Mouse (Mus musculus) kidney, adult 10 weeks (tissue): Measurements from ENCODE around the gene Zfp568. TPM values are rescaled to one million over a fixed set of nuclear protein-coding genes. Genes with fewer than 3 reads are reported as not detected.

ENCODE experiments used
- polyA plus RNA-seq: library from polyadenylated mRNA; stranded (reverse); fragments of 350-450 nt; fragmentation: Illumina TruSeq; extraction: RNeasy Lipid Tissue Mini Kit (QIAGEN cat#74804); gene quantifications from one replicate; pipeline ENCODE4 v1.2.3, GENCODE M21; 2014; ENCODE audit warnings: low read depth, low replicate concordance

Zfp568 gene
- 6.0 TPM for polyA plus RNA-seq

DNA sequence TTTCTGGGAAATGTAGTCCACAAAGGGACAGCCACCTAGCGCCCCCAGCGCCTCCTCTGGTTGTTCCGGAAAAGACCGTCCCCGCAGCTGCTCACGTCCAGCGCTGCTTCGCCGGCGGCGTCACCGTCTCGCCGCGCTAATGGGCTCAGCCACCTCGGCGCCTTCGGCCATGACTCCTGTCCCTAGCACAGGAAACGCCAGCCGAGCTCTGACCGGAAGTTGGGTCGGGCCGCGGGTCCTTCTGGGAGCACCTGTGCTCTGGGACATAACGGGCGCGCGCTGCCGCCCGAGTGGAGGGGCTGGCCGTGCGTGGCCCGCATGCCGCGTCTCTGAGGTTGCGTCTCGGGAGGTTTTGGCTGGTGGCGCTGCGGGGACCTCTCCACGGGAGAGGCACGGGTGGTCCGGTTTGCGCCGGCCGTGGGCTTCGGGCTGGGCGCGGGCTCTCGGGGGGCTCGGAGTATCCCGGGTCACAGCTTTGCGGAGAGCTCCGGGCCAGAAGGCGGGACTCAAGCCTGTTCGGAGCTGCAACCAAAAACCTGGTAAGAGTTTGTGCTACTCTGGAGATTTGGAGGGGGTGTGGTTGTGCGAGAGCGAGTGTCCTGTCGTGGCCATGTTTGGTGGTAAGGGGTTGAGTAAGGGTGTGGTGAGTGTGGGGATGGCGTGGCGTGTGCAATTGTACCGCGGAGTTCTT is at the start of gene Zfp568:
Gene Zfp568 (plus strand): TSS at position 266 of the 691 bp plus-strand sequence.

DNA sequence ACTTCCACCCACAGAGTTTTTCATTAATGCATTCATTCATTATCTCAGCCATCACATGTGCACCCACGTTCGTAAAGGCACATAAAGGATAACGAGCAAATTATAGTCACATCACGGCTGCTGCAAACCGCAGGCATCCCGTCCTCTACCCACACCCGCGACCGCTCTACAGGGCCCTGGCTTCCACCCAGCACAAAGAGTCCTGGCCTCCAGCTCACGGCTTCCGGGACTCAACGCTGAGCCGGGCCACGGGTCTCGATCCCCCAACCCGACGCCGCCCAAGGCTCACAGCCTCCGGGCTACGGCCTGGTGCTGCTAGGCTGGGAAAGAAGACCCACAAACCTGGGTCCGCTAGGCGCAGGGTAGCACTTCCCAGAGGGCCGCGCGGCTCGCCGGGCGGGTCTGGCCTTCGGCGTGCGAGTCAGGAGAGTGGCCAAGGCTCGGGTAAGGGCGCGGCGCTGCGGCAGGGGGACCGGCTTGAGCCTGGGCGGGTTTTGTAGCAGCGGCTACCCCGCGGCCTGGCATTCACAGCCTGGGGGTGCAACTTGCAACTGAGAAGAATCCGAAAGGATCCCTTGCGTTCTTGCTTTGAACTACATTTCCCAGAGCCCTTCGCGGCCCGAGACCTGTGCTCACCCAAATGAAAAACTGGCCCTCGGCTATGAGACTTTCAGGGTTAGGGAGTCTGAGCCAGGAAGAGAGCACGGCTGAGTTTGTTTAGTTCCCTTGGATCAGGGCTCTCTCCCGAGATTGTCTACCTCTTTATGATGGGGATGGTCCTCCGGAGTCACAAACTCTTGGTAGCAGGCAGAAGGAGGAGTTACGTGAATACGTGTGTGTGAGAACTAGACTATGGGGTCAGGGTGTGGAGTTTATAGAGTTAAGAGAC is 30.0 kb upstream of the Zfp568 start, which contains the start of gene Zfp74:
Gene Zfp74 (minus strand): TSS at position 577 of the 889 bp plus-strand sequence.

DNA sequence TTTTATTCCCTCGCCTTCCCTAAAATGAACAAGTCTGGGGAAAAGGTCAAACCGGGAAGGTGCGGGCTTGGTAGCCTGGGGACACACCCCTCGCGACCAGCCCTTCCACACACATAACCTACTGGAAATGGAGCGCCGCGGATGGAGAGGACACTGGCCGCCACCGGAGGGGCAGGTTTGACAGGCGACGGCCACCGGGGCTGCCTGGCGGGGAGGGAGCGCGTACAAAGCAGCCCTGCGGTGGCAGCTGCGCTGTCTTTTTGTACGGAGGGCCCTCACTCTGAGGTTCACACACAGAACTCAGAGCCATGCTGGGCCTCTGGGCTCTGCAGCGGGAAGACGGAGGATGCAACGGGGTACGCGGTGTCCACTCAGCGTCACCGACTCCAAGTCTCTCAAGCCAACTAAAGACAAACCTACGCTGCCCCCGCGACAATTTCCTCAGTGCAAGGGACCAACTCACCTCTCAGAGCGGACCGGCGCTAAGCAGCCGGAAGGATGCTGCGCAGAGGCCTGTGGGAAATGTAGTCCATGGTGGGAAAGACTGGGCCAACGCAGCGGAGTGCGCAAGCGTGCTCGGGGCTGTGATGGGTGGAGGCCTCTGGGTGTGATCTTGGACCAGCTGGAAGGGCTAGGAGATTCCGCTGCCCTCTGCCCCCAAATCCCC is 67.3 kb downstream of the Zfp568 start, which contains the start of gene Zfp14:
Gene Zfp14 (minus strand): TSS at position 499 of the 667 bp plus-strand sequence.

DNA sequence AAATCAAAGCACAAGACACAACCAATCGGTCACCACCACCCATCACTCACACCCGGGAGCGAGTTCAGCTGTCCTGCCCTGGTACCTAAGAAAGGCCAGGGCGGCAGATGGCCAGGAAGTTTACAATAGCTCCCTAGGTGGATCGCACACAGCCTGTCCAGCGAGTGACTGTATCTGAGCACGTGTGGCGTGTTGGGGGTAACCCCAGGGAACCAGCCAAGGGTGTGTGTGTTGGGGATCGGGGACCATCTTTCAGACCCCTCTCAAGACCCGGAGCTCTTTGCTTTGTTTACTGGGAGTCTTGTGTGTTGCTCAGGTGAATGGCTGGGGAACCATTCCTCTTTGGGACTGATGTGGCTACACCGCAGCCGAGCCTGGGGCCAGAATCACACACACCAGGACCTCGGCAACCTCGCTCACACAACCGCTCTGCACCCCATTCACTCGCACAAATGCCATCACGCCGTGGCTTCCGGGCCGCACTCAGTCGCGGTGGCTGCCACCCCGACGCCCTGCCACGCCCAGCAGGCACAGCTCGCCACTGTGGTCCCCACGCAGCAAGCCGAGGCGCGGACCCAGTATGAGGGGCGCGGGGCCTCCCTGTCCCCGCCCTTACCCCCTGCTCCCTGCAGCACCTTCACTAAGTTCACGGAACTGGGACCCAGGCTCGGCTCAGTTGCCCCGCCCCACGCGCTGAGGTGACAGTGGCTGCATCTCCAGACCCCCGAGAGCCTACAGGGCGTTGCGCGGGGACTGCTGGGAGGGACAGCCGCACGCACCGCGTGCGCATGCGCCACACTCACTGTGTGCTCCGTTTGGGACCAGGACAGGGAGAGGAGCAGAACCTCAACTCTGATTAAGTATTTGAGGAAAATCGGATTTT is 88.6 kb downstream of the Zfp568 start, which contains the start of gene Zfp82:
Gene Zfp82 (minus strand): TSS at position 755 of the 883 bp plus-strand sequence.

Other genes with a start within 250 kb of the Zfp568 start
- gene Zfp84, start 215.4 kb upstream of the Zfp568 start, polyA plus RNA-seq: 12.8 TPM
- gene Zfp30, start 200.0 kb upstream of the Zfp568 start, polyA plus RNA-seq: 5.0 TPM
- 9.7 TPM for gene Zfp790, start 167.8 kb upstream of the Zfp568 start, polyA plus RNA-seq
- 3.6 TPM for gene Zfp940, start 130.3 kb upstream of the Zfp568 start, polyA plus RNA-seq
- gene Zfp420, start 124.0 kb upstream of the Zfp568 start, polyA plus RNA-seq: 18.5 TPM
- gene Zfp27, start 77.4 kb upstream of the Zfp568 start, polyA plus RNA-seq: 4.6 TPM
- 10.3 TPM for gene Zfp383, start 75.7 kb upstream of the Zfp568 start, polyA plus RNA-seq
- gene Zfp74, start 29.9 kb upstream of the Zfp568 start, polyA plus RNA-seq: 10.1 TPM
- 3.1 TPM for gene Zfp14, start 67.4 kb downstream of the Zfp568 start, polyA plus RNA-seq
- 2.0 TPM for gene Zfp82, start 88.9 kb downstream of the Zfp568 start, polyA plus RNA-seq
- not detected for gene Gm26920, start 106.5 kb downstream of the Zfp568 start, polyA plus RNA-seq
- gene Zfp566, start 106.6 kb downstream of the Zfp568 start, polyA plus RNA-seq: 1.9 TPM
- gene Zfp260, start 110.8 kb downstream of the Zfp568 start, polyA plus RNA-seq: 97.5 TPM
- 0.93 TPM for gene Zfp382, start 138.0 kb downstream of the Zfp568 start, polyA plus RNA-seq
- gene Zfp146, start 185.8 kb downstream of the Zfp568 start, polyA plus RNA-seq: 32.4 TPM
- gene Cox7a1, start 200.2 kb downstream of the Zfp568 start, polyA plus RNA-seq: not detected
- gene Capns1, start 214.9 kb downstream of the Zfp568 start, polyA plus RNA-seq: 58.2 TPM
- gene Polr2i, start 248.0 kb downstream of the Zfp568 start, polyA plus RNA-seq: not detected
- gene Tbcb, start 248.3 kb downstream of the Zfp568 start, polyA plus RNA-seq: 7.6 TPM